Mouse (Mus musculus) G1E (cell line): Measurements from ENCODE around the gene Rhot1.
"Not testable (repeated sequence)": the region's sequence is repeated elsewhere in the genome, so short reads cannot be mapped to it uniquely, and the experiment has no call there.

Experiments
- CTCF ChIP-seq: IDR thresholded peaks from 2 replicates; pipeline ENCODE4 v1.5.1; 2012; ENCODE audit warnings: low read depth, low read length, inconsistent platforms, mixed read lengths
- GATA1 ChIP-seq: IDR thresholded peaks from 2 replicates; pipeline ENCODE4 v1.6.1; 2012; ENCODE audit warnings: borderline replicate concordance, low read length, inconsistent platforms, mixed read lengths
- GATA2 ChIP-seq: IDR thresholded peaks from 2 replicates; pipeline ENCODE4 v1.6.1; 2012; ENCODE audit warnings: low read depth, low read length, inconsistent platforms, borderline replicate concordance
- TAL1 ChIP-seq: conservative IDR thresholded peaks from 2 replicates; pipeline ENCODE4 v1.6.1; 2012; ENCODE audit warnings: low read depth, low read length, inconsistent platforms, mixed read lengths

- not testable (repeated sequence) for TF ChIP-seq GATA2, CTCF, TAL1, GATA1
Observed at GRCm38 (mm10) chr11:80183054-80183704, 25.6 kb upstream of the Rhot1 start.
